Mouse (Mus musculus) ES-E14 (cell line): Measurements from ENCODE around the gene Srsf1.

ENCODE experiments used
- CHD2 ChIP-seq: IDR thresholded peaks from 2 replicates; pipeline ENCODE4 v1.6.1; 2014; ENCODE audit warnings: mild to moderate bottlenecking, low read depth, low read length, inconsistent platforms
- HCFC1 ChIP-seq: IDR thresholded peaks from 2 replicates; pipeline ENCODE4 v1.6.1; 2012; ENCODE audit warnings: low read length, inconsistent platforms, borderline replicate concordance; ENCODE audit not compliant: insufficient read depth
- MAFK ChIP-seq: IDR thresholded peaks from 2 replicates; pipeline ENCODE4 v1.6.1; 2014; ENCODE audit warnings: mild to moderate bottlenecking, low read depth, low read length, inconsistent platforms; ENCODE audit not compliant: insufficient read depth

- TF ChIP-seq HCFC1: no peak
- TF ChIP-seq MAFK: no peak
- TF ChIP-seq CHD2: no peak
These were observed 9.8 kb upstream of the Srsf1 start for GRCm38 (mm10) chr11:88037386-88037785.
